8 mouse cellular contexts compared by ENCODE assay signal in the genomic region with DNA sequence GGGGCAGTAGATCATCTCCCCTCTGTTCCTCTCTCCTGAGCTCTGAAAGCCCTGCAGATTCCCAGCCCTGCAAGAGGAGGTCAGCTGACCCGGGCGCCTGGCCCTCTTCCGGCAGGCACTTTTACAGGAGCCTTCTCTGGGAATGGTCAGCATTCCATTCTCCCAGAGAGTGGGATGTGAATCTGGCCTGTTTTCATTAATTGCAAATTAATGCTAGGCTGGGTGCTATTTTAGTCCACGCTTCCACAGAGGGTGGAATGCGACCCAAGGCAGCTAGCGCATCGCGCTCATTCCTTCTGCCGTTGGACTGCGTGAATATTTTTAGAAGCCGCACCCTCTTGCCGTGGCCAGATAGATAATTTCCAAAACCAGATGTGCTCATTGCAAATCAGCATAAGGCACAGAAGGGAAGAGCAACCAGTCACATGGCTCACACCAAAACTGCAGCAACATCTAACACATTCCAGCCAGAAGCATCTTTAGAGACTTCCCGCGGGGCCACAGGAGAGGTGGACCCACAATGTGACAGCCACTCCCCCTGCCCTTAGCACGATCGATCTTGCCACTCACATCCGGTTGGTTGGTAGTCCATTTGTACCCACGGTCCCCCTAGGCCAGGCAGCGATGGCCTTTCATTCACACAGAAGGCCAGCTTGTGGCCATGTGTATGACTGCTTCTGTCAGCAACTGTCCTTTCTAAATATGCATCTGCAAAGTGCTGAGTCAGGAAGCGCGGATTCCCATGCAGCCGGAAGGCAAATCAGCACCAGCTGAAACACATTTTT. TPM values are rescaled to one million over a fixed set of nuclear protein-coding genes. Genes with fewer than 3 reads are reported as not detected.
A peak's percentile ranks its signal among the peaks of the same experiment; 100 is the strongest.
DNase-seq lines count a peak whose midpoint lies in the region; ATAC-seq and TF ChIP-seq lines count a peak whose summit lies in the region.
"Had no signal": no experiment of that assay in that cellular context is flagged by ENCODE, and none has a peak within 500 bp of the region (broad histone marks: within the 10 kb centered on the region; RNA-seq: fewer than 3 reads in every experiment).

No protein-coding gene starts in this region.

- in situ Hi-C loops in ES-E14 (cut with MboI; ENCODE audit: low sequenced_read_pairs in 2 of 2, unreplicated experiment in 2 of 2): no loop called here

- whole genome bisulfite sequencing in kidney, embryonic 15.5 days: 29% methylated on average over 22 of the region's 22 CpGs
- 57% methylated on average over 22 of the region's 22 CpGs for WGBS in macrophage (ENCODE audit: missing documents)
- 30% methylated on average over 22 of the region's 22 CpGs for WGBS in stomach, embryonic 16.5 days

- H3K9ac ChIP-seq in ES-E14 (ENCODE audit: insufficient read depth, low read depth, low read length, poor library complexity, severe bottlenecking): no peak overlapping the region
- no peak overlapping the region for H3K9ac ChIP-seq in kidney, embryonic 15.5 days
- no peak overlapping the region for H3K9ac ChIP-seq in stomach, embryonic 16.5 days (ENCODE audit: low read length)
- H3K9ac ChIP-seq: liver, embryonic 14.5 days had no signal

- DNase-seq in ES-E14 (ENCODE audit: low read depth, low spot score): no peak
- DNase-seq in embryo, embryonic 10.5 days (ENCODE audit: low spot score): peak; percentile 60
- DNase-seq in heart, adult 9 months (ENCODE audit: low spot score in 2 of 2): peak; percentile 78 to 80

- H3K36me3 ChIP-seq in ES-E14 (ENCODE audit: control insufficient read depth, insufficient read depth, low read length, poor library complexity, severe bottlenecking): no peaks in the 10 kb centered on the region
- H3K36me3 ChIP-seq in kidney, embryonic 15.5 days: peaks cover 10% of the 10 kb centered on the region
- no peaks in the 10 kb centered on the region for H3K36me3 ChIP-seq in macrophage (ENCODE audit: inconsistent target)
- no peaks in the 10 kb centered on the region for H3K36me3 ChIP-seq in stomach, embryonic 16.5 days (ENCODE audit: control insufficient read depth, insufficient read depth, low read length)

- H3K27me3 ChIP-seq in kidney, embryonic 15.5 days: no peaks in the 10 kb centered on the region
- no peaks in the 10 kb centered on the region for H3K27me3 ChIP-seq in stomach, embryonic 16.5 days (ENCODE audit: control insufficient read depth, insufficient read depth, low read length)

- H3K27ac ChIP-seq in ES-E14 (ENCODE audit: insufficient read depth, low read depth, low read length, poor library complexity, severe bottlenecking) (no peak overlapping the region), macrophage (peak overlapping the region; percentile 45)
- H3K27ac ChIP-seq in kidney, embryonic 15.5 days: peak overlapping the region; percentile 50
- peak overlapping the region; percentile 17; the same call in 1 of the 2 replicates for H3K27ac ChIP-seq in stomach, embryonic 16.5 days (ENCODE audit: low read length)
- H3K27ac ChIP-seq: liver, embryonic 14.5 days had no signal

- peak; percentile 27; the same call in 1 of the 2 replicates for ATAC-seq in kidney, embryonic 15.5 days (replicated peaks; ENCODE audit: low FRiP score)
- peak; percentile 19; the same call in 1 of the 2 replicates for ATAC-seq in stomach, embryonic 16.5 days (ENCODE audit: insufficient read depth, low FRiP score)
- ATAC-seq in activated CD4-positive, CD25-positive, alpha-beta regulatory T cell, adult 4 months: no peak

- peak overlapping the region; percentile 4; the same call in 1 of the 2 replicates for H3K4me2 ChIP-seq in kidney, embryonic 15.5 days
- peak overlapping the region; percentile 40 for H3K4me2 ChIP-seq in stomach, embryonic 16.5 days (ENCODE audit: low read depth, low read length)

- no peaks in the 10 kb centered on the region for H3K9me3 ChIP-seq in ES-E14 (ENCODE audit: control insufficient read depth, insufficient read depth, low read depth, low read length)
- H3K9me3 ChIP-seq in kidney, embryonic 15.5 days (replicated peaks): no peaks in the 10 kb centered on the region
- no peaks in the 10 kb centered on the region for H3K9me3 ChIP-seq in stomach, embryonic 16.5 days (replicated peaks; ENCODE audit: control insufficient read depth, low read length)

- H3K79me2 ChIP-seq in macrophage (ENCODE audit: inconsistent target): no peaks in the 10 kb centered on the region

- H3K4me3 ChIP-seq in ES-E14 (ENCODE audit: insufficient read depth in 1 of 2, low read depth in 1 of 2, low read length in 2 of 2, poor library complexity in 1 of 2, severe bottlenecking in 1 of 2): no peak overlapping the region; a peak in 1 of 4 replicates
- H3K4me3 ChIP-seq in kidney, embryonic 15.5 days (replicated peaks): no peak overlapping the region
- H3K4me3 ChIP-seq in macrophage (ENCODE audit: inconsistent target): no peak overlapping the region
- no peak overlapping the region for H3K4me3 ChIP-seq in stomach, embryonic 16.5 days (replicated peaks; ENCODE audit: low read length)

- peaks cover 11 to 39% of the 10 kb centered on the region in 2 experiments for H3K4me1 ChIP-seq in ES-E14 (ENCODE audit: control insufficient read depth in 2 of 2, insufficient read depth in 2 of 2, low read length in 2 of 2, poor library complexity in 1 of 2)
- H3K4me1 ChIP-seq in kidney, embryonic 15.5 days: peaks cover 74% of the 10 kb centered on the region
- peaks cover 39% of the 10 kb centered on the region for H3K4me1 ChIP-seq in stomach, embryonic 16.5 days (ENCODE audit: control insufficient read depth, insufficient read depth, low read length)

TF ChIP-seq in ES-E14, 5 proteins besides CTCF, POLR2A, EP300 and RAD21:
- TF ChIP-seq ZC3H11A (IDR thresholded peaks at IDR 0.05; ENCODE audit: borderline replicate concordance, low read depth, low read length) (no peak), MAFK (IDR thresholded peaks at IDR 0.05; ENCODE audit: insufficient read depth, low read depth, low read length) (peak; percentile 92), ZNF384 (IDR thresholded peaks at IDR 0.05; ENCODE audit: low read depth, low read length) (no peak), CHD2 (IDR thresholded peaks at IDR 0.05; ENCODE audit: low read depth, low read length) (no peak), HCFC1 (IDR thresholded peaks at IDR 0.05; ENCODE audit: borderline replicate concordance, insufficient read depth, low read length) (no peak)
TF ChIP-seq in ES-E14: peak in this region for 1.

RNA-seq across cellular contexts. Expression of a gene that starts 51.8 kb away (rescaled TPM):
- 8.5 and 15.1 TPM in 2 replicates for total RNA-seq in ES-E14 (2012; rRNA removed)
- polyA plus RNA-seq in kidney, embryonic 15.5 days (2015; fragmentation: Nextera tagmentation; extraction: Ambion mirVana): 3.0 and 3.2 TPM in 2 replicates
- 1 to 10 TPM; 1.2 to 9.6 (median 6.5) TPM for total RNA-seq in macrophage (2018; cell fraction: chromatin; rRNA removed)
- total RNA-seq in macrophage (2018; cell fraction: cytosol; rRNA removed): 1 to 10 TPM; 1.3 to 8.7 (median 5.2) TPM
- 10 to 100 TPM in 3 of 26 experiments, 1 to 10 TPM in 23; 2.1 to 13.0 (median 6.1) TPM for total RNA-seq in macrophage (2018; cell fraction: nucleus; rRNA removed)
- polyA plus RNA-seq in macrophage (2018): 3.9 to 5.7 TPM (median 4.6 TPM) in 3 replicates
- polyA plus RNA-seq in stomach, embryonic 16.5 days (2015; fragmentation: Nextera tagmentation; extraction: Ambion mirVana): 0.76 and 1.1 TPM in 2 replicates
- polyA plus RNA-seq in activated CD4-positive, CD25-positive, alpha-beta regulatory T cell, adult 4 months (2017; shearing (Covaris generic)): not detected
